In genomic region chr9:58084586-58084985, GRCm38 (mm10) we compare ENCODE assay signal across 20 mouse cellular contexts. TPM values are rescaled to one million over a fixed set of nuclear protein-coding genes. Genes with fewer than 3 reads are reported as not detected.
DNase-seq lines count a peak whose midpoint lies in the region; ATAC-seq and TF ChIP-seq lines count a peak whose summit lies in the region.
"Had no signal": no experiment of that assay in that cellular context is flagged by ENCODE, and none has a peak within 500 bp of the region (broad histone marks: within the 10 kb centered on the region; RNA-seq: fewer than 3 reads in every experiment).

No protein-coding gene starts in this region.

- no peak overlapping the region for H3K4me2 ChIP-seq in midbrain, embryonic 12.5 days (replicated peaks)
- H3K4me2 ChIP-seq in midbrain, postnatal 0 days (ENCODE audit: low read depth, low read length, poor library complexity, severe bottlenecking): no peak overlapping the region
- H3K4me2 ChIP-seq in forebrain, embryonic 13.5 days: peak overlapping the region; percentile 24
- H3K4me2 ChIP-seq in hindbrain, embryonic 14.5 days (replicated peaks): no peak overlapping the region
- H3K4me2 ChIP-seq in midbrain, embryonic 16.5 days (ENCODE audit: low read length): no peak overlapping the region
- H3K4me2 ChIP-seq: embryonic facial prominence, embryonic 13.5 days had no signal

- peaks cover 19% of the 10 kb centered on the region for H3K27me3 ChIP-seq in midbrain, embryonic 12.5 days
- H3K27me3 ChIP-seq in midbrain, postnatal 0 days (ENCODE audit: insufficient read depth, low read length): no peaks in the 10 kb centered on the region
- no peaks in the 10 kb centered on the region for H3K27me3 ChIP-seq in forebrain, embryonic 13.5 days
- H3K27me3 ChIP-seq in hindbrain, embryonic 14.5 days (ENCODE audit: control insufficient read depth, insufficient read depth, low read length): 0 out of 2 replicates have a peak, but pooled peaks cover 3% of the 10 kb centered on the region
- H3K27me3 ChIP-seq in midbrain, embryonic 16.5 days (ENCODE audit: control insufficient read depth, insufficient read depth, low read depth, low read length): no peaks in the 10 kb centered on the region

- ATAC-seq in midbrain, embryonic 12.5 days (ENCODE audit: low FRiP score, low read depth): no peak
- no peak for ATAC-seq in midbrain, postnatal 0 days (ENCODE audit: low FRiP score)
- ATAC-seq in forebrain, embryonic 13.5 days: peak; percentile 81
- ATAC-seq in hindbrain, embryonic 14.5 days (ENCODE audit: low FRiP score): no peak
- peak; percentile 39; the same call in 1 of the 2 replicates for ATAC-seq in midbrain, embryonic 16.5 days
- ATAC-seq: liver, postnatal 0 days had no signal

- no peak for TF ChIP-seq CTCF in midbrain, postnatal 0 days (IDR thresholded peaks at IDR 0.05)

- H3K9me3 ChIP-seq in midbrain, embryonic 12.5 days: no peaks in the 10 kb centered on the region
- no peaks in the 10 kb centered on the region for H3K9me3 ChIP-seq in midbrain, postnatal 0 days (ENCODE audit: low read length)
- H3K9me3 ChIP-seq in forebrain, embryonic 13.5 days (replicated peaks): no peaks in the 10 kb centered on the region
- H3K9me3 ChIP-seq in hindbrain, embryonic 14.5 days (ENCODE audit: control insufficient read depth, low read length): no peaks in the 10 kb centered on the region
- H3K9me3 ChIP-seq in midbrain, embryonic 16.5 days (replicated peaks; ENCODE audit: control insufficient read depth, low read length, poor library complexity, severe bottlenecking): no peaks in the 10 kb centered on the region
- H3K9me3 ChIP-seq: embryonic facial prominence, embryonic 13.5 days; limb, embryonic 10.5 days had no signal

- no peak overlapping the region for H3K4me3 ChIP-seq in midbrain, embryonic 12.5 days
- H3K4me3 ChIP-seq in midbrain, postnatal 0 days (ENCODE audit: low read depth, low read length): no peak overlapping the region
- H3K4me3 ChIP-seq in forebrain, embryonic 13.5 days: no peak overlapping the region
- H3K4me3 ChIP-seq in hindbrain, embryonic 14.5 days (replicated peaks; ENCODE audit: low read length): no peak overlapping the region
- no peak overlapping the region for H3K4me3 ChIP-seq in midbrain, embryonic 16.5 days (ENCODE audit: low read depth, low read length)
- H3K4me3 ChIP-seq: embryonic facial prominence, embryonic 13.5 days; limb, embryonic 10.5 days had no signal

- H3K4me1 ChIP-seq in midbrain, embryonic 12.5 days: peaks cover 43% of the 10 kb centered on the region
- peaks cover 18% of the 10 kb centered on the region for H3K4me1 ChIP-seq in midbrain, postnatal 0 days (ENCODE audit: insufficient read depth, low read length)
- peaks cover 49% of the 10 kb centered on the region for H3K4me1 ChIP-seq in forebrain, embryonic 13.5 days
- peaks cover 42% of the 10 kb centered on the region for H3K4me1 ChIP-seq in hindbrain, embryonic 14.5 days (replicated peaks; ENCODE audit: control insufficient read depth, insufficient read depth, low read length)
- peaks cover 26% of the 10 kb centered on the region for H3K4me1 ChIP-seq in midbrain, embryonic 16.5 days (ENCODE audit: control insufficient read depth, insufficient read depth, low read length)

- peak overlapping the region; percentile 66; the same call in 1 of the 2 replicates for H3K27ac ChIP-seq in midbrain, embryonic 12.5 days (replicated peaks)
- no peak overlapping the region for H3K27ac ChIP-seq in midbrain, postnatal 0 days (ENCODE audit: low read depth, low read length)
- H3K27ac ChIP-seq in forebrain, embryonic 13.5 days: peak overlapping the region; percentile 89
- 0 out of 2 replicates have a peak overlapping the region, but pooled peaks have one; percentile 39 for H3K27ac ChIP-seq in hindbrain, embryonic 14.5 days
- peak overlapping the region; percentile 50 for H3K27ac ChIP-seq in midbrain, embryonic 16.5 days (ENCODE audit: low read length)
- H3K27ac ChIP-seq: embryonic facial prominence, embryonic 13.5 days; kidney, postnatal 0 days; limb, embryonic 10.5 days had no signal

- H3K9ac ChIP-seq in midbrain, embryonic 12.5 days (replicated peaks): no peak overlapping the region
- no peak overlapping the region for H3K9ac ChIP-seq in midbrain, postnatal 0 days (replicated peaks; ENCODE audit: low read length, poor library complexity, severe bottlenecking)
- no peak overlapping the region for H3K9ac ChIP-seq in forebrain, embryonic 13.5 days
- H3K9ac ChIP-seq in hindbrain, embryonic 14.5 days: no peak overlapping the region
- H3K9ac ChIP-seq in midbrain, embryonic 16.5 days (ENCODE audit: low read depth, low read length): no peak overlapping the region
- H3K9ac ChIP-seq: embryonic facial prominence, embryonic 13.5 days; liver, postnatal 0 days had no signal

- 19% methylated on average over 8 of the region's 8 CpGs for WGBS in midbrain, embryonic 12.5 days
- WGBS in midbrain, postnatal 0 days: 24% methylated on average over 8 of the region's 8 CpGs
- WGBS in forebrain, embryonic 13.5 days: 12% methylated on average over 8 of the region's 8 CpGs
- 13% methylated on average over 8 of the region's 8 CpGs for WGBS in hindbrain, embryonic 14.5 days
- WGBS in midbrain, embryonic 16.5 days: 24% methylated on average over 8 of the region's 8 CpGs

- H3K36me3 ChIP-seq in midbrain, embryonic 12.5 days: no peaks in the 10 kb centered on the region
- H3K36me3 ChIP-seq in midbrain, postnatal 0 days (ENCODE audit: insufficient read depth, low read length): no peaks in the 10 kb centered on the region
- no peaks in the 10 kb centered on the region for H3K36me3 ChIP-seq in forebrain, embryonic 13.5 days (ENCODE audit: poor library complexity, severe bottlenecking)
- no peaks in the 10 kb centered on the region for H3K36me3 ChIP-seq in hindbrain, embryonic 14.5 days (replicated peaks; ENCODE audit: control insufficient read depth, insufficient read depth)
- no peaks in the 10 kb centered on the region for H3K36me3 ChIP-seq in midbrain, embryonic 16.5 days (ENCODE audit: control insufficient read depth, insufficient read depth, low read length)
- H3K36me3 ChIP-seq: embryonic facial prominence, embryonic 13.5 days; limb, embryonic 10.5 days had no signal

- no peak for DNase-seq in midbrain, postnatal 0 days (ENCODE audit: low spot score)
- no peak for DNase-seq in hindbrain, embryonic 14.5 days (ENCODE audit: low spot score)
- DNase-seq in lung, postnatal 36 days: no peak
- no peak for DNase-seq in left cerebral cortex, adult 18-20 months (ENCODE audit: low spot score in 2 of 2)
- no peak for DNase-seq in T-cell, adult 2 months (ENCODE audit: low spot score)
- DNase-seq: cerebellum, adult 9-10 months; kidney, adult 11 months; liver, postnatal 0 days; lung, postnatal 14 days; thymus, postnatal 25 days had no signal

RNA-seq across cellular contexts. Expression of gene Stra6, which starts 21.0 kb away (rescaled TPM):
- polyA plus RNA-seq in midbrain, embryonic 12.5 days (2016; fragmentation: Nextera tagmentation; extraction: Ambion mirVana): 8.6 and 9.1 TPM in 2 replicates
- total RNA-seq in midbrain, postnatal 0 days (2014; rRNA removed): 19.6 and 20.8 TPM in 2 replicates
- polyA plus RNA-seq in midbrain, postnatal 0 days (2015; fragmentation: Nextera tagmentation; extraction: Ambion mirVana): 8.8 and 9.2 TPM in 2 replicates
- 7.1 and 7.7 TPM in 2 replicates for polyA plus RNA-seq in forebrain, embryonic 13.5 days (2015; fragmentation: Nextera tagmentation; extraction: Ambion mirVana)
- polyA plus RNA-seq in hindbrain, embryonic 14.5 days (2014; fragmentation: Nextera tagmentation; extraction: Ambion mirVana): 18.1 and 22.1 TPM in 2 replicates
- polyA plus RNA-seq in midbrain, embryonic 16.5 days (2015; fragmentation: Nextera tagmentation; extraction: Ambion mirVana): 8.1 and 9.7 TPM in 2 replicates
- 10 to 100 TPM in 1 of 2 experiments, 1 to 10 TPM in 1; 7.8 to 10.3 TPM for total RNA-seq in left cerebral cortex, adult 18-20 months (2021)
- total RNA-seq: liver, adult 2 months had no signal
- polyA plus RNA-seq: liver, adult 2 months; liver, postnatal 0 days had no signal

RNA-seq across cellular contexts. Expression of gene Ccdc33, which starts 34.0 kb away (rescaled TPM):
- polyA plus RNA-seq in midbrain, embryonic 12.5 days (2016; fragmentation: Nextera tagmentation; extraction: Ambion mirVana): 0.64 and 1.0 TPM in 2 replicates
- 0.24 and 0.27 TPM in 2 replicates for total RNA-seq in midbrain, postnatal 0 days (2014; rRNA removed)
- polyA plus RNA-seq in midbrain, postnatal 0 days (2015; fragmentation: Nextera tagmentation; extraction: Ambion mirVana): 1.1 and 1.4 TPM in 2 replicates
- 1.1 and 1.8 TPM in 2 replicates for polyA plus RNA-seq in forebrain, embryonic 13.5 days (2015; fragmentation: Nextera tagmentation; extraction: Ambion mirVana)
- 0.13 and 0.43 TPM in 2 replicates for polyA plus RNA-seq in hindbrain, embryonic 14.5 days (2014; fragmentation: Nextera tagmentation; extraction: Ambion mirVana)
- polyA plus RNA-seq in midbrain, embryonic 16.5 days (2015; fragmentation: Nextera tagmentation; extraction: Ambion mirVana): 0.31 and 0.90 TPM in 2 replicates
- 1 to 10 TPM in 1 of 2 experiments, under 1 TPM in 1; 0.67 to 1.2 TPM for total RNA-seq in left cerebral cortex, adult 18-20 months (2021)
- total RNA-seq: gastrocnemius, postnatal 4 days; liver, adult 2 months had no signal
- polyA plus RNA-seq: embryonic facial prominence, embryonic 13.5 days; heart, postnatal 0 days; liver, adult 2 months; liver, postnatal 0 days; small intestine, adult 2 months had no signal

Comparison
In these comparisons a context has a peak if more than half of its experiments do, and no peak if none do; other contexts are left out.
1. ATAC-seq: peak in forebrain, embryonic 13.5 days (single experiment) and midbrain, embryonic 16.5 days (single experiment); none in midbrain, embryonic 12.5 days (single experiment), midbrain, postnatal 0 days (single experiment) and hindbrain, embryonic 14.5 days (single experiment).